Mouse (Mus musculus) embryonic facial prominence, embryonic 11.5 days (tissue): ENCODE data around the gene Grk5. TPM values are rescaled to one million over a fixed set of nuclear protein-coding genes. Genes with fewer than 3 reads are reported as not detected.

Source experiments
- ATAC-seq: fragments of 200-750 bp; cut with Nextera tagmentation; replicated peaks from 2 replicates; pipeline ENCODE4 v1.8.0; 2017; ENCODE audit warnings: low read depth; ENCODE audit not compliant: insufficient number of reproducible peaks, low FRiP score, low TSS enrichment
- DNase-seq: peaks from one replicate; pipeline ENCODE4 v3.0.0-alpha.2; 2015; ENCODE audit warnings: low spot score
- H3K27ac ChIP-seq: fragments of 300-500 bp; sonication (generic); replicated peaks from 2 replicates; pipeline ENCODE4 v1.5.1; 2014; ENCODE audit warnings: mild to moderate bottlenecking, low read depth, low read length, control low read depth
- H3K27me3 ChIP-seq: fragments of 300-500 bp; sonication (generic); 2 replicates; pipeline ENCODE4 v1.6.1; 2014; ENCODE audit warnings: mild to moderate bottlenecking, low read length, moderate library complexity, mixed read lengths; ENCODE audit not compliant: control insufficient read depth, insufficient read depth
- H3K36me3 ChIP-seq: fragments of 300-500 bp; sonication (generic); replicated peaks from 2 replicates; pipeline ENCODE4 v1.6.1; 2014; ENCODE audit warnings: low read depth, mild to moderate bottlenecking, low read length, moderate library complexity, mixed read lengths; ENCODE audit not compliant: control insufficient read depth, insufficient read depth
- H3K4me1 ChIP-seq: fragments of 300-500 bp; sonication (generic); 2 replicates; pipeline ENCODE4 v1.6.1; 2014; ENCODE audit warnings: low read length, mixed read lengths; ENCODE audit not compliant: control insufficient read depth, insufficient read depth
- H3K4me2 ChIP-seq: fragments of 300-500 bp; sonication (generic); 2 replicates; pipeline ENCODE4 v1.6.1; 2014; ENCODE audit warnings: low read depth, mild to moderate bottlenecking, control low read depth, low read length, moderate library complexity
- H3K4me3 ChIP-seq: fragments of 300-500 bp; sonication (generic); 2 replicates; pipeline ENCODE4 v1.5.1; 2014; ENCODE audit warnings: low read depth, low read length, control low read depth
- H3K9ac ChIP-seq: fragments of 300-500 bp; sonication (generic); replicated peaks from 2 replicates; pipeline ENCODE4 v1.6.1; 2014; ENCODE audit warnings: mild to moderate bottlenecking, control low read depth, low read length
- H3K9me3 ChIP-seq: fragments of 300-500 bp; sonication (generic); replicated peaks from 2 replicates; pipeline ENCODE4 v1.6.1; 2016; ENCODE audit warnings: mild to moderate bottlenecking, low read length, inconsistent platforms, mixed read lengths; ENCODE audit not compliant: control insufficient read depth
- WGBS: fragments of 180-500 bp; shearing (Covaris S2); extraction: QIAGEN DNeasy Blood & Tissue Kit; methylation state at CpG from one replicate; pipeline ENCODE4 v1.1.7; 2014; 5-methylcytosine and 5-hydroxymethylcytosine counted together
- polyA plus RNA-seq: library from polyadenylated mRNA; unstranded; fragments of >200 nt; fragmentation: Nextera tagmentation; extraction: Ambion mirVana; gene quantifications from 2 replicates; pipeline ENCODE4 v1.2.1, GENCODE M21; 2014

Gene Grk5
- polyA plus RNA-seq, 1 experiment from 2014 or later, result 2.1 TPM

DNA sequence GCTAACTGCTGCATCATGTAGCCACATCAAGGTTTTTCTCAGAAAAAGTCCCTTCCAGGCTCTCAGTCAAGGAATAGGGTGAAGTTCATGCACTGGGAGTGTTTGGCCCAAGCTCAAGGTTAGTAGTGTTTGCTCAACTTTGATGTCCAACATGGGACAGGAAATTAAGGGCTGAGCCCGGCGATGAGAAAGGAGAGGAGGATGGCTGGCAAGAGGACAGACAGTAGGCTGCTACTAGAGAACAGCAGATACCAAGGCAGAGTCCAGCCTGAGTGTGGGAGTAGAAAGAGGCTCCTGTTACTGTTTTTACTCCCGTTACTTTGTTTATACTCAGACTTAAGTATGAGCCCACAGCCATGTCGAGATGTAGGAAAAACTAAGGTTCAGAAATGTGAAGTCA, 16.0 kb upstream of the Grk5 start:
- peak overlapping the region; percentile 57 for H3K4me2 ChIP-seq
- H3K9me3 ChIP-seq, result no peaks in the 10 kb centered on the region
- H3K4me3 ChIP-seq, result peak overlapping the region; percentile 55
- H3K27ac ChIP-seq, result no peak overlapping the region
- no peaks in the 10 kb centered on the region for H3K27me3 ChIP-seq
- 27% methylated on average over 4 of the region's 4 CpGs for WGBS
- H3K4me1 ChIP-seq, result no peaks in the 10 kb centered on the region
- no peak overlapping the region; the same call in none of the 2 replicates for H3K9ac ChIP-seq
- no peaks in the 10 kb centered on the region; the same call in 1 of the 2 replicates for H3K36me3 ChIP-seq
- ATAC-seq, result no peak
- no peak for DNase-seq

DNA sequence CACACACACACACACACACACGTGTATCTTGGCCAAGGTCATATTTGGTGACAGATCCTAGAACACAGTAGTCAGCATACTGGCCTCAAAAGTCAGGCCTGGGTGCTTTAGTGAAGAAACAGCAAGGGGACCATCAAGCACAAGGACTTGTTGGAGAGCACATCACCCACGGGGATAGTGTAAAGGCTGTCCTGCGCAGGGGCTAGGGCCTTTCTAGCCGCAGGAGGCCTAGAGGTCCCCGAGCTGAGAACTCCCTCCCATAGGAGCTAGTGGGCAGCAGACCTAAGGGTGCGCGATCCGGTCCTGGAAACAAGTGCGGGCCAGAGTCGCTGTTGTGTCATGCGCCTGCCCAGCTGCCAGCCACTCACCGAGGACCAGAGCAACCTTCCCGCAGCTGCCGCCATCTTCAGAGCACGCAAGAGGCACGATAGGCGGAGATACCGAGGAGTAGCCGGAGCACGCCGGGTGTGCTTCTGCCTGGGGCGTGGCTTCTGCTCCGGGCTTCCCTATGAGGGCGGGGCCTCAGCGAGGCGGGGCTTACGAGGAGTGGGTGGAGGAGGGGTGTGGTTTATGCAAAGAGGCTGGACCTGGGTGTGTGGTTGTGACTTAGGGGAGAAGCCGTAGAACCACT, 15.4 kb upstream of the Grk5 start, which contains the start of gene Prdx3:
Gene Prdx3 (minus strand): TSS at position 493 of the 631 bp plus-strand sequence.
- Histone ChIP-seq H3K27me3 (no peaks in the 10 kb centered on the region), H3K36me3 (no peaks in the 10 kb centered on the region; the same call in 1 of the 2 replicates), H3K4me3 (peak within 1 kb of the TSS; percentile 55), H3K9me3 (no peaks in the 10 kb centered on the region), H3K4me1 (no peaks in the 10 kb centered on the region), H3K9ac (peak within 1 kb of the TSS; percentile 75), H3K27ac (no peak within 1 kb of the TSS; the same call in 1 of the 2 replicates), H3K4me2 (peak within 1 kb of the TSS; percentile 57)
- WGBS, result 0% methylated on average over 28 of the region's 28 CpGs
- peak; percentile 96 for DNase-seq
- ATAC-seq, result peak; percentile 96

DNA sequence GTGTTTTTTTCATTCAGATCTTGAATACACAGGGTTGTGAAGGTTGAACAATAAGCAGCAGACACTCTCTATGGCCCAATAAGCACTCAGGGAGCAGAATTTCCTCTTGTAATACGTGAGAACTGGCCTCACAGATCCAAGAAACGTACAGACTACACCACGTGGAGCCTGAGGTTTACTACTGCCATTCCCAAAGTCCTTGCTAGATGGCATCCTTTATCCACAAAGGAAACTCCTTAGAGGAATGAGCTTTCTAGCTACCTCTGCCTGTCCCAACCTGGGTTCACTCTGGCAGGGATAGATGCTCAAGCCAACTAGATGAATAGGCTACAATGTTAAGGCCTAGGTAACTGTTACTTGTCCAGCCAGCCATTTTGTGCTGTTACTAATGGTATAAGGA, 6.4 kb upstream of the Grk5 start:
- H3K9ac ChIP-seq, result no peak overlapping the region
- WGBS, result 6% methylated on average over 3 of the region's 3 CpGs
- H3K9me3 ChIP-seq, result no peaks in the 10 kb centered on the region
- DNase-seq (peak; percentile 49), ATAC-seq (no peak)
- no peak overlapping the region for H3K27ac ChIP-seq
- no peaks in the 10 kb centered on the region for H3K27me3 ChIP-seq
- no peak overlapping the region for H3K4me3 ChIP-seq
- H3K4me2 ChIP-seq, result no peak overlapping the region
- H3K36me3 ChIP-seq, result no peaks in the 10 kb centered on the region
- H3K4me1 ChIP-seq, result no peaks in the 10 kb centered on the region

DNA sequence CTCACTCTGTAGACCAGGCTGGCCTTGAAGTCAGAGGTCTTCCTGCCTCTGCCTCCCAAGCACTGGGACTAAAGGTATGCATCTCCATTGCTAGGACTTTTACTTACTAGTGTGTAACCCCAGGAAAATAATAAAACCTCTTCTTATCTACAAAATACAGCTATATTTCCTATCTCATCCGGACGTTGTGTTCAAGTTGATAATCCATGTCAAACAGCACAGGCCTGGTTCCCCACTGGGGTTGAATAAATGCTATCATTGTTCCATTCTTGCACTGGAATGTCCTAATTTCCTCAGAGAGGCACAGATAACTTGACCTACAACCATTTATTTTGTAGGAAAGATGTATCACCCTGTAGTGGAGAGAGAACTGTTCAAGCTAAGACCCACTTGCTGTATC, 1.9 kb upstream of the Grk5 start:
- Histone ChIP-seq H3K36me3 (no peaks in the 10 kb centered on the region), H3K9ac (no peak overlapping the region), H3K4me3 (no peak overlapping the region), H3K27me3 (no peaks in the 10 kb centered on the region), H3K9me3 (no peaks in the 10 kb centered on the region), H3K4me1 (no peaks in the 10 kb centered on the region), H3K4me2 (no peak overlapping the region), H3K27ac (no peak overlapping the region)
- ATAC-seq (no peak), DNase-seq (no peak)
- 74% methylated on average over 2 of the region's 2 CpGs for WGBS

DNA sequence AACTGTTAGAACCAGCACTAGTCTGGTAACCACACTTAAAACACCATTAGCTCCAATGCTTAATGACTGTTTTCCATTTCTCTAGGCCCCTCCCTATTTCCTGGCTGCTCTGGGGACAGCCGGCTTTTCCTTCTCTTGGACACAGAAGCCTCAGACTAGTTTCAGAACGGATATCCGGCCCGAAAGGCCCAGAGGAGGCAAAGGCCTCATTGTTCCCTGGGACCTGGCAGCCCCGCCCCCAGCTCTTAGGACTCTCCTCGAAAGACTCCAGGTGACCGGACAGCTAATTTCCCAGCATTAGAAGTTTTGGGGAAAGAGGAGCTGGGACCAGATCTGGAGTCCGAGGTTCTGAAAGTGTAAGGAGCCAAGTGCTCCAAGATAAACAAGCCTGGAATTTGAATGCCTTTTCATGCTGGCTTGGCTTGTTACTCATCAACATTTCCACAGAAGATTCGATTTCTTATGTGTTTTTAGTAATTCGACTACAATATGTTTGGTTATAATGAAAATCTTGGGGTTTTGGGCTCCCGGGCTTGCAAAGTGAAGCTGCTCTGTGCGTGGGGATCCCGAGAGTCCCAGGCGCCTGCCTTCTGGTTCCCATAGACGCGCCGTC, 342 bp upstream of the Grk5 start:
- Histone ChIP-seq H3K27me3 (no peaks in the 10 kb centered on the region), H3K4me2 (peak overlapping the region; percentile 54; the same call in 1 of the 2 replicates), H3K4me1 (no peaks in the 10 kb centered on the region), H3K9me3 (no peaks in the 10 kb centered on the region), H3K4me3 (peak overlapping the region; percentile 66), H3K27ac (peak overlapping the region; percentile 93; the same call in 1 of the 2 replicates), H3K36me3 (no peaks in the 10 kb centered on the region), H3K9ac (peak overlapping the region; percentile 88; the same call in 1 of the 2 replicates)
- WGBS, result 3% methylated on average over 17 of the region's 17 CpGs
- ATAC-seq (no peak), DNase-seq (peak; percentile 73)

DNA sequence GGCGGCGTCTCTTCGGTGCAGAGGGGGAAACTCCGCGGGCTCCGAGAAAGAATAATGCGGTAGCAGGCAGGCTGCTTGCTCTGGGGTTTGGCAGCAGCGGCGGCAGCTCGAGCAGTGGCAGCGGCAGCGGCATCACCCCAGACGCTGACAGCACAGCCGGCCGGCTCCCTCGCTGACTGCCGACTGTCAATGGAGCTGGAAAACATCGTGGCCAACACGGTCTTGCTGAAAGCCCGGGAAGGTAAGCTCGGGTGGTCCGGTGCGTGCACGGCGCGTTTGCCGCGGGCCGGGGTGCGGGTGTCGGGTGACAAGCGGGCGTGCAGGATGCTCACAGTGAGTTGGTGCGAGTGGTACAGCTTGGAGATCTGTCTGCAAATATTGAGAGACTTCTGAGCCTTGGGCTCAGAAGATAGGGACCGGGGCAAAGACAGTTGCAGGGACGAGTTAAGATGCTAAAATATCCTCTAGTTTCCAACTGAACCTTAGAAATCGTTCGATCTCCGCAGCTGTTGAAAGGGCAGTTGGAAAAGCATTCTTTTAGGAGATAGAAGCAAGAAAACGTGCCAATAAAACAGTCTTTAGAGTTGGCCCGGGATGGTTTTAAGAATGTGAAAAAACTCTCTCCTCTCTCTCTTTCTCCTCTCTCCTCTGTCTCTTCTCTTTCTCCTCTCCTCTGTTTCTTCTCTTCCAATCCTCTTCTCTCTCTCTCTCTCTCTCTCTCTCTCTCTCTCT, 1.0 kb downstream of the Grk5 start:
- peak overlapping the region; percentile 39 for H3K4me2 ChIP-seq
- H3K9ac ChIP-seq, result peak overlapping the region; percentile 62
- no peaks in the 10 kb centered on the region for H3K4me1 ChIP-seq
- under 1% methylated on average over 41 of the region's 41 CpGs for WGBS
- DNase-seq (peak; percentile 66), ATAC-seq (peak; percentile 72)
- no peaks in the 10 kb centered on the region for H3K27me3 ChIP-seq
- H3K36me3 ChIP-seq, result no peaks in the 10 kb centered on the region
- H3K27ac ChIP-seq, result peak overlapping the region; percentile 70
- peak overlapping the region; percentile 66 for H3K4me3 ChIP-seq
- H3K9me3 ChIP-seq, result no peaks in the 10 kb centered on the region

DNA sequence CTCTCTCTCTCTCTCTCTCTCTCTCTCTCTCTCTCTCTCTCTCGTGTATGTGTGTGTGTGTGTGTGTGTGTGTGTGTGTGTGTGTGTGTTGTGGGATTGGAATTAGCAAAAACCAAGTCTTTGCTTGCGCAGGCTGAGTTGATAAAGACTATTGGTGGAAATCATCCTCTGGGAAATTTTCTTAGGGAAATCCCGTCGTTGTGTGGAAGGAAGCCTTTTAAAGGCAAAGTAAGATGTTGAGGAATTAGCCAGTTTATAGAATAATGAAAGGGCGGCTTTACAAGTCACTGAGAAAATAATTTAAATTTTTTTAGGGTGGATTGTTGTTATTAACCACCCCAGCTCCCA, 1.5 kb downstream of the Grk5 start:
- Histone ChIP-seq H3K4me2 (peak overlapping the region; percentile 39), H3K36me3 (no peaks in the 10 kb centered on the region), H3K9me3 (no peaks in the 10 kb centered on the region), H3K27ac (no peak overlapping the region), H3K27me3 (no peaks in the 10 kb centered on the region), H3K4me1 (no peaks in the 10 kb centered on the region), H3K4me3 (peak overlapping the region; percentile 66), H3K9ac (0 out of 2 replicates have a peak overlapping the region, but pooled peaks have one; percentile 28)
- ATAC-seq (no peak), DNase-seq (no peak)
- 11% methylated on average over 4 of the region's 5 CpGs for WGBS
